Mouse (Mus musculus) fat pad, adult 2 months (tissue): ENCODE data around the gene Chchd6.

Experiments
- DNase-seq: peaks from one replicate; pipeline ENCODE4 v3.0.0-alpha.2; 2011; ENCODE audit warnings: low read depth, low spot score; ENCODE audit errors: extremely low read depth

Gene Chchd6

GRCm38 (mm10) chr6:89585696-89586095 lies 9.8 kb downstream of the Chchd6 start:
- DNase-seq = no peak

GRCm38 (mm10) chr6:89584634-89585409 lies 10.6 kb downstream of the Chchd6 start:
- DNase-seq = no peak

- DNase-seq = no peak
Measured at GRCm38 (mm10) chr6:89583170-89583569, 12.3 kb downstream of the Chchd6 start.

- no peak for DNase-seq
Measured at GRCm38 (mm10) chr6:89574641-89575040, 20.8 kb downstream of the Chchd6 start.

- DNase-seq = no peak
Measured at GRCm38 (mm10) chr6:89573768-89574167, 21.7 kb downstream of the Chchd6 start.

GRCm38 (mm10) chr6:89572921-89573636 lies 22.4 kb downstream of the Chchd6 start:
- no peak for DNase-seq

- DNase-seq = no peak
Measured at GRCm38 (mm10) chr6:89569370-89569769, 26.1 kb downstream of the Chchd6 start.

GRCm38 (mm10) chr6:89566740-89567139 lies 28.7 kb downstream of the Chchd6 start:
- no peak for DNase-seq

GRCm38 (mm10) chr6:89563381-89563780 lies 32.1 kb downstream of the Chchd6 start:
- no peak for DNase-seq

GRCm38 (mm10) chr6:89560826-89561225 lies 34.6 kb downstream of the Chchd6 start:
- no peak for DNase-seq

- DNase-seq = no peak
Measured at GRCm38 (mm10) chr6:89557654-89558053, 37.8 kb downstream of the Chchd6 start.

GRCm38 (mm10) chr6:89556566-89556965 lies 38.9 kb downstream of the Chchd6 start:
- no peak for DNase-seq

GRCm38 (mm10) chr6:89555971-89556370 lies 39.5 kb downstream of the Chchd6 start:
- DNase-seq = no peak

- DNase-seq = no peak
Measured at GRCm38 (mm10) chr6:89554029-89554428, 41.4 kb downstream of the Chchd6 start.

- DNase-seq = no peak
Measured at GRCm38 (mm10) chr6:89553012-89553704, 42.3 kb downstream of the Chchd6 start.

- DNase-seq = no peak
Measured at GRCm38 (mm10) chr6:89552321-89553011, 43.0 kb downstream of the Chchd6 start.

- DNase-seq = no peak
Measured at GRCm38 (mm10) chr6:89549157-89549556, 46.3 kb downstream of the Chchd6 start.

GRCm38 (mm10) chr6:89547951-89548350 lies 47.5 kb downstream of the Chchd6 start:
- no peak for DNase-seq

GRCm38 (mm10) chr6:89538102-89538751 lies 57.2 kb downstream of the Chchd6 start:
- no peak for DNase-seq

GRCm38 (mm10) chr6:89535626-89536225 lies 59.7 kb downstream of the Chchd6 start:
- no peak for DNase-seq
